Mouse (Mus musculus): ENCODE measurements around the gene Mta1. TPM values are rescaled to one million over a fixed set of nuclear protein-coding genes. Genes with fewer than 3 reads are reported as not detected.

Gene Mta1
- polyA plus RNA-seq, 1 experiment = 385 TPM

DNA sequence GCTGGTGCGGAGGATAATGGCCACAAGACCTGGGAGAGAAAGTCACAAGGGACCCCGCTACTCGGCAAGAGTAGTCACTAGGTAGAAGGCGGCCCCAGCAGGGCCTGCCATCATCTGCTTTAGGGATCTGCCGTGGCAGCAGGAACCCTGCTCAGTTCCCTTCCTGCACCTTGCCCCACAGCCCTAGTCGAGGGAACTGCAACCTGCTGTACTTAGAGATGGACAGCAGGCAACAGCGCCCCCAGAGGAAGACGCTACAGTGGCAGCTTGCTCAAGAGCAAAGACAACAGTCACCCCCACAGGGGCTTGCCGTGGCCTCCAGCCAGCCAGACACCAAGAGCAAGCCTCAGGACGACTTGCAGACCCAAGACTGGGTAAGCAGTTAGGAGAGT is 23.0 kb upstream of the Mta1 start:
- no peak for TF ChIP-seq GATA1 (IDR thresholded peaks at IDR 0.05; ENCODE audit: low read length)

DNA sequence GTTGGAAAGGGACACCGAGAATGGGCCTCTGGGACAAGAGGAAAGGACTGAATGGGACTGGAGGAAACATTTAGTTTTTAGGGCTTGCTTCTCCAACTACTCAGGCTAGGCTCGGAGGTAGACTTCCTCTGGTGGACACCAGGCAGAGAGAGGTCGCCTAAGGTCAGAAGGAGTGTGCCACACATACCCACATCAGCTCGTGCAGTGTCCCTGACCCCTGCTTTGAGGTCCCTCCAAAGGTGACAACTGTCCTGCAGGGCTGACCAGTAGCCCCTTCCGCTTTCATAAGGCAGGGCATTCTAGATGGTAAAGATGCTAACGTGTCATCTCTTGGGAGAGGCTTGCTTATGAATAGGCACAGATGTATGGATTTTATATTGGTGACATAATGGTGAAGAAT is 22.6 kb upstream of the Mta1 start:
- TF ChIP-seq GATA1 (IDR thresholded peaks at IDR 0.05; ENCODE audit: low read length) = no peak

DNA sequence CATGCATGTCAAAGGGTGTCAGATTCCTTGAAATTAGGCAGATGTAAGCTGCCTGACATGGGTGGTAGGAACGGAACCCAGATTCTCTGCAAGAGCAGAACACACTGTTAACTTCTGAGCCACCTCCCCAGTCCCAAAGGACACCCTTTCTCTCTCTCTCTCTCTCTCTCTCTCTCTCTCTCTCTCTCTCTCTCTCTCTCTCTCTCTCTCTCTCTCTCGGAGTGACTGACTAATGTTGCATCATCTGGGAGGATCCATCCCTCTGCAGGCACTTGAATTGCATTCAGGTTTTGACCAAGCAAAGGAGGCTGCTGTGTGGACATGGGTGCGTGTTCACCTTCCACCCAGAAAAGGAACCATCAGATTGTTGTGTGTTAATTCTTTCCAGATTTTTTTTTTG is 10.8 kb upstream of the Mta1 start:
- TF ChIP-seq GATA1 (IDR thresholded peaks at IDR 0.05; ENCODE audit: low read length) = no peak

DNA sequence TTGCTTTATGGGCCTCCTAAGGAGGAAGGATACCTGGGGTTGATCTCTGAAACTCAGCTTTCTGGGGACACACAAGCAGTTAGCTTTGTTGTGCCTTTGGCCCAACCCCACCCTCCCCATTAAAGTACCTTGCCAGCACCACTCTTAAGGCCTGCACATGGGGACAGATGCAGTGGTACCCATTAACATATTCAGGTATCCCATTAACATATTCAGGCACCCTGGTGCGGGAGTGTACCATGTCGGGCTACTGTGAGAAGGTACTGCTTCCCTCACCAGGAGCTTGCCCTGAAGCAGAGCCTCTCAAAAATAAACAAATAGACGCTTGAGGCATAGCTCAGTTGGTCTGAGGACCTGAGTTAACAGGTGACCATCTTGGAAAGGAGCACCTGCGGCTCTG is 10.1 kb upstream of the Mta1 start:
- TF ChIP-seq GATA1 (IDR thresholded peaks at IDR 0.05; ENCODE audit: low read length) = no peak

DNA sequence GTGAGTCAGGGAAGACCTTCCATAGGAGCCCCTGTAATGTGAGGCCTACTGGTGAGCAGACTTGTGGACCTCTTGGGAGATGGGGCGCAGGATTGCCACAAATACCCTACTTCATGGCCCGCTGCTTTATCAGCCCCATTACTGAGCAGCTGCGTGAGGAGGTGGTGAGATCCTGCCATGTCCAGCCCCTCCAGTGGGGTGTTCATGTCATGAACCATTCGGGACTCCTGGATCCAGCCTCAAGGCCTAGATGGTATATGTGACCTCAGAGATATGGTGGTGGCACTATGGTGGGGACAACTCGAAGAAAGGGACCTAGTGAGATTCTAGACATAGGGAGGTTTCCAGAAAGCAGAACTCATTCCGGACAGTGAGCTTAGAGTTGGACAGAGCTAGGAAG is 9.0 kb upstream of the Mta1 start:
- no peak for TF ChIP-seq GATA1 (IDR thresholded peaks at IDR 0.05; ENCODE audit: low read length)

DNA sequence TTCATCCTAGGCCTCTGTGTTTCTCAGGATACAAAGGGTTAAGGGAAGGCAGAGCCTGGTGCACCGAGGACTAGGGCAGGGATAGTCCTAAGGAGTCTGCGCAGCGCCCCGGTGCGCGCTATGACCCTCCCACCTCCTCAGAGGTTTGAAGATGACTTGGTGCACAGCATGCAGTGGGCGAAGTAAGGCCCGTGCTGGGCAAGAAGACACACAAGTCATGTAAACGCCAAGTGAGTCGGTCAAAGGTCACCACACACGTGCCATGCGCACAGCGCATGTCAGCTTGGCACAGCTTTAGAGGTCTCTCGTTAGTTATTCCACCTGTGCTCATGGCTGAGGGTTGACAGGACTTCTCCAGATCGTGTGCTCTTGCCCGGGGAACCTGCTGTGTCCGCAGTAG is 8.0 kb upstream of the Mta1 start:
- TF ChIP-seq GATA1 (IDR thresholded peaks at IDR 0.05; ENCODE audit: low read length) = no peak

DNA sequence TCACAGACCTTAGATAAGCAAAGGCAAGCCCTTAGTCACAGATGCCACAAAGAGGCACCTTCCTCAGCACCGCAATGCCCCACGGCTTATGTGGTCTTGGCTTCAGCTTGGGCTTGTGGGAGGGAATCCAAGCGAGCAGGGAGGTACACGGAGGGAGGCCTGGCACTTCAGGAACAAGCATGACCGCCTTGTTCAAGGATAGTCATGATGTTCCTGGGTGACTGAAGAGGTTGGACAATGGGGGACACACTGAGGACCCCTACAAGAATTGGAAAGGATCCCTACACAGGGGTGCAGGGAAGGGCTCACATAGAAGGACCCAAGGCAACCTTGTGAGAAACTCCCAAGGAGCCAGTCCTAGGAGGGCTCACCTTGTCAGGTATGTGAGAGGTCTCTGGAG is 1.0 kb upstream of the Mta1 start:
- TF ChIP-seq GATA1 (IDR thresholded peaks at IDR 0.05; ENCODE audit: low read length) = no peak

DNA sequence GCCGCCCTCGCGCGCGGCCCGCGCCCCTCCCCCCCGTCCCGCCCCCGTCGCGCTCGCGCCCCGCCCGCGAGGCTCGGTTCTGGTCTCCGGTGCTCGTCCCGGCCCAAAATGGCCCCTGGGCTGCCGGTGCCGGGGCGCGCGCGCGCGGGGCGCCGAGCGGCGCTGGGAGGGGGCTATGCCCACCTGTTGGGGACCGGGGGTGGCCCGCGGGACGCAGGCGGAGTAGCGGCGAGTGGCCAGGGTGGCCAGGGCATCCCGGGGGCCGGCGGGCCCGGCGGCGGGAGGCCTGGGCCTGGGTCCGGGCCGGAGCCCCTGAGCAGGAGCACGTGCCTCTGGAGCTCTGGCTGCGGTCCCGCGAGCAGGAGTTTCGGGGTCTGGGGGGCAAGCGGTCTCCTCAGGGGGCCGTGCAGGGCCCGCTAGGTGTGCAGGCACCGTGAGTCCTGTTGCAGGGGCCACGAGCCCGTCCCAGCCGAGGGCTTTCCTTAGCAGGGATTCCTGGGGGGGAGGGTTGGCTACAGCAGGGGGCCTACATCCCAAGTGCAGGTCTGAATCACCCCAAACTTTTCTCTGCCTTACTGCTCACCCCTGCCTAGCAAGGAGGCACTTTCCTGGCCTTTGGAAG is 563 bp downstream of the Mta1 start:
- no peak for TF ChIP-seq GATA1 (IDR thresholded peaks at IDR 0.05; ENCODE audit: low read length)

DNA sequence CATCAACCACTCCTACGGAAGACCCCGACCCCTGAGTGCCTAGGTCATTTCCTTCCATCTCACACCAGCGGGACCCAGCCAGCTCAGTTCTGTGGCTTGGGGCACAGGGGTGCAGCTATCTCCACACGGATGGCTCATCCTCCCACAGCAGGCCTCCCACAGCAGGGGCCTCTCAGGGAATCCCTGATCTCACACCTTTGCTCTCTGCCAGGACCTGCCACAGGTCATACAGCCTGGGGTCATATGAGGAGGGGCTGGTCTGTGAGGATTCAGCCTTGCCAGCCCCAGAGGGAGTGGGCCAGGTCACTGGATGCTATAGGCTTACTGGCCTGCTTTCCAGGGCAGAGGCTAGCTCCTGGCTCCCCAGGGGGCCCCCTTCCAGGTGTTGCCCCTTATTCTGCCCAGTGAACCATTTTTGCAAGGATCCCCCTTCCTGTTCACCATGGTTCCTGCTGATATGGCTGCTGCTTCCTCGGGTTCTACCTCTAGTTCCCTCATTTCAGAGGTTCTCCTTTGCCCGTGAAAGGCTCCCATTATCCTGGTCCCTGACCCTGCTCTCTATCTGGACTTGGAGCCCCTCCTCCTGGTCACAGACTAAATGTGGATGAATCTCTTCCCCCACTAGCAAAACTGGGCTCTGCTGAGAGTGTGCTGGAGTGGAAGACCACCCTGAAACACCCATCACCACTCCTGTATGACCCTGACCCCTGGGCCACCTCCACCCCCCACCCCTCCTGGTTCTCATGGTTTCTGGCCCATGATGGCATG is 1.6 kb downstream of the Mta1 start:
- no peak for TF ChIP-seq GATA1 (IDR thresholded peaks at IDR 0.05; ENCODE audit: low read length)

DNA sequence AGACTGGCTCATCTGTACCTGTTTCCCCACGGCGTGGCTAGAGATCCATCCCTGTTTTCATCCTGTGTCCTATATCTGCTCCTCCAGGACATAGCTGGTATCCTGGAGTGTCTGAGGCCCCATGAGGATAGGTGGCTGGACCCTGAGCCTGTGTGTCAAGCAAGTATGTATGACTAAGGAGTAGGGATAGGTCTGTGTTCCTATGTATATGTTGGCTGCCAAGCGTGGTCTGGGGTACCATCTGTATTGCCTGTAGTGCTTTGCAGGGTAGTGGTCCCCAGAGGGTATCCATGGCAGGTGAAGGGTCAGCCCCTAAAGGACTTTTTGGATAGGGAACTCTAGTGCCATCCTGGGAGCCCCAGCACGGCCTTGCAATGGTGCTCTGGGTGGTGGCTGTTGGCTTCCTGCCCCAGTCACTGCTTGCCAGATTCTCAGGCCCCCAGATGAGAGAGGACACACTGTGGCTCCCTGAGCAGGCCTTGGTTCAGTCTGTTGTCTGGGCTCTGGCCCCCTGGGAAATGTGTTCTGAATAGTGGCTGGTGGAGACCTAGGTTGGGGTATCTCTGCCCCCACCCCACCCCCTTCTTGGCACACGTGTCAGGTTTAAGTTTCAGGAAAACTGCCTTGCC is 2.5 kb downstream of the Mta1 start:
- TF ChIP-seq GATA1 (IDR thresholded peaks at IDR 0.05; ENCODE audit: low read length) = no peak

DNA sequence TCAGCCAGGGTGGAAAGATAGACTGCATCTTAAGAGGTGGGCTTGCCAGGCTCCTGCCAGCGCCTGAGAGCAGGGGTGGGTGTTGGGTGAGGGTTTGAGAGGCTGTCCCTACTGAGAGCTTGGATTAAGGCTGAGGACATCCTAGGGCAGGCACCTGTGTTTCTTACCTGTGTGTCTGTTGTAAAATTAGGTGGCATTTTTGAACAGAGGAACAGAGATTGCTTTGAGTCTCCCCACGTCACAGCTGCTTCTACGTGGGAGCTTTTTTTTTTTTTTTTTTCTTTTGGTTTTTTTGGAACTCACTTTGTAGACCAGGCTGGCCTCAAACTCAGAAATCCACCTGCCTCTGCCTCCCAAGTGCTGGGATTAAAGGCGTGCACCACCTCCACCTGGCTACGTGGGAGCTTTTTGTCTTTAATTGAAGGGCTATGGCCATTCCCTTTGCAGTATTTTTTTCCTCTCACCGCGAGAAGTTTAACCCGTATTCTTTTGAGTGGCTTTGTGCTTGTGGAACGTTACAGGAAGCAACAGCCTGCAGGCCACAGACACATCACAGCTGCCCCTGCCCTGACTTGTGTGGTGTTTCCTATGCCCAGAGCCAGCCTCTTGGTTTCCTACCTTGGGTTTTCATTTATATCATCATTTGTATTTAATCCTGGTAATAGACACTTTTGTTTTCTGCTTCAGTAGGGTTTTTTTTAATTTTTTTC is 3.3 kb downstream of the Mta1 start:
- no peak for TF ChIP-seq GATA1 (IDR thresholded peaks at IDR 0.05; ENCODE audit: low read length)

DNA sequence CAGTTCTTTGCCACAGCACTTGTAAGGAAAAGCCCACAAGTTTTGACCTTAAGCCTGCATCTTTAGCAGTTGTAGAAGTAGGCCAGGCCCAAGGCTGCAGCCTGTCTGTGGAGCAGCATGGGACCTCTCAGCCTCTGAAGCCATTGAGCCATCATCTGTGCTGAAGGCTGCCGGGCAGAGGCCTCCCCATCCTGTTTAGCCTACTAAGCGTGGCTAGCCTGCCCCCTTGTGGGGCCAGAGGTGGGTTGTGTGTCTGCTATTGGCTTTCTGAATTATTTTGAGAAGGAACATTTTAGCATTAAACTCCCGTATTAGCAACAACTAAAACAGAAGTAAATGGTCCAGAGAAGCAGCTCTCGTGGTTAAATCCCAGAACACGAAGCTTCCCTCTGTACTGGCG is 4.4 kb downstream of the Mta1 start:
- TF ChIP-seq GATA1 (IDR thresholded peaks at IDR 0.05; ENCODE audit: low read length) = no peak

DNA sequence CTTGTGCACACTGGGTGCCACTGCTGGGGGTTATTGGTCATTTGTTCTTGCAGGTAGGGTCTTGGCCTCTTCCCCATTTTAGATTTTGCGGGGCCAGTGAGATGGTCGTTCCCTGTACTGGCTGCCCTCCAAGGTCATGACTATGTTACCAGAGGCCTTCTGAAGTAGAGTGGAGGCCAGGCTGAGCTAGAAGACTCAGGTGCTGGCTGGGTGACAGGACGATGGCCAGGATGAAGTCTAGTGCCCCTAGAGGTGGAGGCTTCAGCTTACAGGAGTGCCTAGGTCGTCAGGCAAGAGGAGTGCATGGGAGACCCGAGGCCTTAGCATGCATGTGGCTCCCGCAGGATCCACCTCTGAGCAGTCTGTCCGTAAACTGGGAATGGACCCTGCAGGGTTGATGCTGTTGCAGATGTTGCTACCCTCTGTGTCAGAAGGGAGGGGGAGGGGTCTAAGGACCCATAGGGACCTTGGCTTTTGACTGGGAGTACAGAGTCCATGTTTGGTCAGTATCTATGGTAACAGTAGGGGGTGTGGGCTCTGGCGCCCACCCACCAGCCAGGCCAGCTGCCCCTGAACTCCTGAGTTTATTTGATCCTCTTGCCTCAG is 5.9 kb downstream of the Mta1 start:
- no peak for TF ChIP-seq GATA1 (IDR thresholded peaks at IDR 0.05; ENCODE audit: low read length)

DNA sequence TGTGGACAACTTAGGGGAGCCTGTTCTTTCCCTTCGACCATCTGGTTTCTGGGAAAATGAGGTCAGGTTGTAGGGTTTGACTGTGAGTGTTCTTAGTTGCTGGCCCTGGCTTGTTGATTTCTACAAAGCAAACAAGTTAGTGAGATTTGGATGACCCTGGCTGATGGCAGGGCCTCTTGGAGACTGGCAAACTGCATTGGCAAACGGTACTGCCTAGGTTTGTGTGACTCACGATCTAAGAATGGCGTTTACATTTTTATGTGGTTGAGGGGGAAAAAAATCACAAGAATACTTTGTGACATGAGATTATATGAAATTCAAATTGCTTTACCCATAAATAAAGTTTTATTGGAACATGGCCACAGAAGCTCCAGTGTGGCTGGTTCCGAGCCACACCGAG is 8.3 kb downstream of the Mta1 start:
- no peak for TF ChIP-seq GATA1 (IDR thresholded peaks at IDR 0.05; ENCODE audit: low read length)

DNA sequence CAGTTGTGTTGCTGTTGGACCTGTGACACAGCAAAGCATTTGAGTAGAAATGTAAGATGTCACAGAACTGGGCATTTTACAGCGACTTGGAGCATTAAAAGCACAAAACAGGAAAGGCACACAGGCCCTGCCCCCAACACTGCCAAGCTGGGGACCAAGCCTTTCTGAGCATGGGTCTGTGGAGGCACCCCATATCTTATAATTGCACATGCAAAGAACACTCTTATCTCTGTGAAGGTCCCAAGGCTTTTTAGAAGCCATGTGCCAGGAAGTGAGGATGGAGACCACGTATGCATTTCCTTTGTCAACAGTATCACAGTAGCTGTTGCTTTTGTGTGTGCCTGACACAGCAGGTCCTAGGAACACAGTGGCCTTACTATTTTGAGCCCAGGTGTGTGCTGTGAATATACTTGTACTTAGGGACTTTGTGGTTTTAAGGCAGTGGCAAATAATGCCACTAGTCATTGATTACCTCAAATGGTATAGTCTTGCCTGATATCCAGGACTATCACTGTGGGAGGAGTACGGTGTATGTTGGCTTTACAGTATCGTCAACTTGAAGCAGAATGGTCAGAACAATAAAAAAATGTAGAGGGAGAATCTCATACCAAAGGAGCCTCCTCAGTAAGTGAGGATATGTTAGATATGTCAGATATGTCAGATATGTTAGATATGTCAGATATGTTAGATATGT is 9.5 kb downstream of the Mta1 start:
- TF ChIP-seq GATA1 (IDR thresholded peaks at IDR 0.05; ENCODE audit: low read length) = no peak
